Mouse (Mus musculus): ENCODE results near the gene Relb. TPM values are rescaled to one million over a fixed set of nuclear protein-coding genes. Genes with fewer than 3 reads are reported as not detected.

Gene Relb
- polyA plus RNA-seq, 1 experiment: 25.7 TPM

- Histone ChIP-seq H3K27me3 (ENCODE audit: control insufficient read depth, insufficient read depth, insufficient read length) (peaks cover 16% of the 10 kb centered on the region), H3K79me2 (ENCODE audit: control insufficient read depth, insufficient read depth) (no peaks in the 10 kb centered on the region), H3K4me3 (no peak overlapping the region), H3K36me3 (ENCODE audit: control insufficient read depth, insufficient read depth) (no peaks in the 10 kb centered on the region), H3K4me2 (ENCODE audit: low read depth) (no peak overlapping the region), H3ac (ENCODE audit: control insufficient read depth, insufficient read length) (no peak overlapping the region)
- TF ChIP-seq POLR2A (IDR thresholded peaks at IDR 0.05; ENCODE audit: insufficient read length, low read depth) (no peak), CEBPB (IDR thresholded peaks at IDR 0.05; ENCODE audit: insufficient read depth, poor library complexity, severe bottlenecking) (no peak), MAX (IDR thresholded peaks at IDR 0.05; ENCODE audit: low read depth) (no peak), SRF (IDR thresholded peaks at IDR 0.05; ENCODE audit: control insufficient read depth, insufficient read length, low read depth) (no peak), REST (IDR thresholded peaks at IDR 0.05; ENCODE audit: insufficient read depth, insufficient read length) (no peak)
Measured at GRCm38 (mm10) chr7:19673083-19673699, 44.0 kb upstream of the Relb start.

- TF ChIP-seq TCF3 (IDR thresholded peaks at IDR 0.05; ENCODE audit: insufficient read length, low read depth) (no peak), POLR2AphosphoS2 (IDR thresholded peaks at IDR 0.05; ENCODE audit: insufficient read length, low read depth) (no peak), MYOG (IDR thresholded peaks at IDR 0.05; ENCODE audit: control insufficient read depth in 1 of 3, insufficient read depth in 1 of 3, insufficient read length in 2 of 3, low read depth in 2 of 3) (no peak), SRF (IDR thresholded peaks at IDR 0.05; ENCODE audit: control insufficient read depth, insufficient read length, low read depth) (no peak), MYOD1 (IDR thresholded peaks at IDR 0.05; ENCODE audit: control insufficient read depth in 1 of 3, insufficient read length in 2 of 3, low read depth in 2 of 3) (no peak), TCF12 (IDR thresholded peaks at IDR 0.05; ENCODE audit: insufficient read depth, poor library complexity, severe bottlenecking) (no peak), E2F4 (IDR thresholded peaks at IDR 0.05; ENCODE audit: insufficient read depth) (no peak), REST (IDR thresholded peaks at IDR 0.05; ENCODE audit: insufficient read depth, insufficient read length) (no peak), POLR2A (IDR thresholded peaks at IDR 0.05; ENCODE audit: insufficient read length, low read depth) (no peak), USF1 (IDR thresholded peaks at IDR 0.05; ENCODE audit: low read depth) (no peak)
- H3K27me3 ChIP-seq (ENCODE audit: control insufficient read depth, insufficient read depth, insufficient read length): peaks cover 5% of the 10 kb centered on the region
Measured at GRCm38 (mm10) chr7:19671511-19671910, 42.3 kb upstream of the Relb start.

GRCm38 (mm10) chr7:19668947-19669721, 39.9 kb upstream of the Relb start:
- H3K4me3 ChIP-seq: no peak overlapping the region
- TF ChIP-seq E2F4 (IDR thresholded peaks at IDR 0.05; ENCODE audit: insufficient read depth) (no peak), USF1 (IDR thresholded peaks at IDR 0.05; ENCODE audit: low read depth) (no peak), TCF3 (IDR thresholded peaks at IDR 0.05; ENCODE audit: insufficient read length, low read depth) (no peak), SRF (IDR thresholded peaks at IDR 0.05; ENCODE audit: control insufficient read depth, insufficient read length, low read depth) (no peak), MYOD1 (IDR thresholded peaks at IDR 0.05; ENCODE audit: control insufficient read depth in 1 of 3, insufficient read length in 2 of 3, low read depth in 2 of 3) (no peak), MYOG (IDR thresholded peaks at IDR 0.05; ENCODE audit: control insufficient read depth in 1 of 3, insufficient read depth in 1 of 3, insufficient read length in 2 of 3, low read depth in 2 of 3) (no peak)
- H3K36me3 ChIP-seq (ENCODE audit: control insufficient read depth, insufficient read depth): no peaks in the 10 kb centered on the region
- H3K4me2 ChIP-seq (ENCODE audit: low read depth): peak overlapping the region; percentile 79
- H3K79me2 ChIP-seq (ENCODE audit: control insufficient read depth, insufficient read depth): peaks cover 4% of the 10 kb centered on the region
- H3ac ChIP-seq (ENCODE audit: control insufficient read depth, insufficient read length): no peak overlapping the region
- peaks cover 5% of the 10 kb centered on the region for H3K27me3 ChIP-seq (ENCODE audit: control insufficient read depth, insufficient read depth, insufficient read length)

More at GRCm38 (mm10) chr7:19671511-19671910, 42.3 kb upstream of the Relb start:
- Histone ChIP-seq H3K79me2 (ENCODE audit: control insufficient read depth, insufficient read depth) (no peaks in the 10 kb centered on the region), H3K36me3 (ENCODE audit: control insufficient read depth, insufficient read depth) (no peaks in the 10 kb centered on the region), H3ac (ENCODE audit: control insufficient read depth, insufficient read length) (no peak overlapping the region), H3K4me3 (no peak overlapping the region), H3K4me2 (ENCODE audit: low read depth) (peak overlapping the region; percentile 12)

DNA sequence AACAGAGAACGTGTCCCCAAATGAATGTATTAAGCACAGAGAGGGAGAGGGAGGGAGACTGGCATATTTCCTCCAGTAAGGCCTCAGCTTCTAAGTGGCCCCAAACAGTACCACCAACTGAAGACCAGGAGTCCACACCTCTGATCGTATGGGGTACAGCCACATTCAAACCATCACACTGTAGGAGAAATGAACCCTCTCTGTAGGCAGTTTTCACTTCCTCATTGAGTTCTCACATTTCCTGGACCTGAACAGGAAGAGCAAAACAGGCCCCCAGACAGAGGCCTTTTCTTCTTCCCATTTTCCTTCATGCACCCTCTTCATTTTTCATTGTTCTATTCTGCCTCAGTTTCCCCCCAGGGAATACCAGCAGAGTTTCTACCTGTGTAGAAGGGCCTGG, 38.2 kb upstream of the Relb start:
- Histone ChIP-seq H3K27me3 (ENCODE audit: control insufficient read depth, insufficient read depth, insufficient read length) (no peaks in the 10 kb centered on the region), H3K36me3 (ENCODE audit: control insufficient read depth, insufficient read depth) (no peaks in the 10 kb centered on the region), H3K4me2 (ENCODE audit: low read depth) (no peak overlapping the region), H3K79me2 (ENCODE audit: control insufficient read depth, insufficient read depth) (peaks cover 21% of the 10 kb centered on the region), H3ac (ENCODE audit: control insufficient read depth, insufficient read length) (no peak overlapping the region), H3K4me3 (no peak overlapping the region)
- no peak for TF ChIP-seq MYOD1 (IDR thresholded peaks at IDR 0.05; ENCODE audit: control insufficient read depth in 1 of 3, insufficient read length in 2 of 3, low read depth in 2 of 3)

- H3ac ChIP-seq (ENCODE audit: control insufficient read depth, insufficient read length): no peak overlapping the region
- TF ChIP-seq MAX (IDR thresholded peaks at IDR 0.05; ENCODE audit: low read depth) (no peak), REST (IDR thresholded peaks at IDR 0.05; ENCODE audit: insufficient read depth, insufficient read length) (no peak), POLR2AphosphoS2 (IDR thresholded peaks at IDR 0.05; ENCODE audit: insufficient read length, low read depth) (no peak), SRF (IDR thresholded peaks at IDR 0.05; ENCODE audit: control insufficient read depth, insufficient read length, low read depth) (no peak), POLR2A (IDR thresholded peaks at IDR 0.05; ENCODE audit: insufficient read length, low read depth) (no peak), MYOD1 (IDR thresholded peaks at IDR 0.05; ENCODE audit: control insufficient read depth in 1 of 3, insufficient read length in 2 of 3, low read depth in 2 of 3) (no peak), E2F4 (IDR thresholded peaks at IDR 0.05; ENCODE audit: insufficient read depth) (no peak), CEBPB (IDR thresholded peaks at IDR 0.05; ENCODE audit: insufficient read depth, poor library complexity, severe bottlenecking) (no peak), MYOG (IDR thresholded peaks at IDR 0.05; ENCODE audit: control insufficient read depth in 1 of 3, insufficient read depth in 1 of 3, insufficient read length in 2 of 3, low read depth in 2 of 3) (no peak)
- H3K79me2 ChIP-seq (ENCODE audit: control insufficient read depth, insufficient read depth): peaks cover 28% of the 10 kb centered on the region
- H3K4me2 ChIP-seq (ENCODE audit: low read depth): no peak overlapping the region
- H3K27me3 ChIP-seq (ENCODE audit: control insufficient read depth, insufficient read depth, insufficient read length): no peaks in the 10 kb centered on the region
- no peaks in the 10 kb centered on the region for H3K36me3 ChIP-seq (ENCODE audit: control insufficient read depth, insufficient read depth)
- no peak overlapping the region for H3K4me3 ChIP-seq
Measured at GRCm38 (mm10) chr7:19666750-19667149, 37.5 kb upstream of the Relb start.

Data from myocyte (in vitro differentiated cells).